Mouse (Mus musculus) small intestine, adult 2 months (tissue): ENCODE measurements around the gene Ager. TPM values are rescaled to one million over a fixed set of nuclear protein-coding genes. Genes with fewer than 3 reads are reported as not detected.

Source experiments
- H3K27ac ChIP-seq: fragments of 200-500 bp; 2 replicates; pipeline ENCODE4 v1.5.1; 2012; ENCODE audit warnings: low read depth, low read length, control low read depth, inconsistent platforms; ENCODE audit not compliant: insufficient read depth
- H3K27me3 ChIP-seq: fragments of 200-500 bp; 2 replicates; pipeline ENCODE4 v1.6.1; 2012; ENCODE audit warnings: mild to moderate bottlenecking, moderate library complexity, low read length, inconsistent platforms; ENCODE audit not compliant: control insufficient read depth, insufficient read depth
- H3K36me3 ChIP-seq: fragments of 200-500 bp; 2 replicates; pipeline ENCODE4 v1.6.1; 2012; ENCODE audit warnings: mild to moderate bottlenecking, low read length, control low read depth, inconsistent platforms; ENCODE audit not compliant: control insufficient read depth, insufficient read depth
- H3K4me1 ChIP-seq: fragments of 200-500 bp; 2 replicates; pipeline ENCODE4 v1.6.1; 2012; ENCODE audit warnings: low read length, inconsistent platforms, mixed read lengths; ENCODE audit not compliant: control insufficient read depth, insufficient read depth, insufficient read length
- H3K4me3 ChIP-seq: fragments of 200-500 bp; 2 replicates; pipeline ENCODE4 v1.5.1; 2012; ENCODE audit warnings: low read depth, mild to moderate bottlenecking, control low read depth, inconsistent platforms, low read length, moderate library complexity
- CTCF ChIP-seq: fragments of 200-500 bp; IDR thresholded peaks from 2 replicates; pipeline ENCODE4 v1.5.1; 2012; ENCODE audit warnings: low read depth, mild to moderate bottlenecking, control low read depth, inconsistent platforms, low read length, moderate library complexity, mixed read lengths; ENCODE audit not compliant: insufficient replicate concordance, insufficient read length; ENCODE audit errors: extremely low read depth
- POLR2A ChIP-seq: fragments of 200-500 bp; IDR thresholded peaks from 2 replicates; pipeline ENCODE4 v1.6.1; 2012; ENCODE audit warnings: low read depth, mild to moderate bottlenecking, control low read depth, inconsistent platforms, low read length, moderate library complexity
- WGBS: fragments of 180-500 bp; shearing (Covaris S2); methylation state at CpG from one replicate; pipeline ENCODE4 v1.1.7; 2018; 5-methylcytosine and 5-hydroxymethylcytosine counted together
- polyA plus RNA-seq: library from polyadenylated mRNA; depleted of rRNA; stranded (reverse); fragments of >200 nt; gene quantifications from 2 replicates; pipeline ENCODE4 v1.2.3, GENCODE M21; 2012

The Ager gene
- polyA plus RNA-seq, 1 experiment, result 1.7 TPM

DNA sequence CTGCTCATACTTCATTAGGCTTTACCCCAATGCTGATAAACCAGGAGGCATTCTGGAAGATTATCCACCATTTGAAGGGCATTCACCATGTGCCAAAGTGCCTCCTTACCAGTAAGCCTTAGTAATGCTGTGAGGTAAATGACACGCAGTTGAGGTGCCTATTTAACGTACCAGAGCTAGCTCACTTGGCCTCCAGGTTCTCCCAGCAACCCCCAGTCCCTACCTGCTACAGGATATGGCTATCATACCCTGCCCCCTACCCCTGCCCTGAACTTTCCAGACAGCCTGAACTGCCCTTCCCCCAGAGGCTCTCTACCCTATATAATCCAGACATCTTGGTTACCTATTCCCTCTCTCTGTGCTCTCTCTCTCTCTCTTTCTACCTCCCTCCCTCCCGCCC, 8.9 kb upstream of the Ager start:
- Histone ChIP-seq H3K36me3 (no peaks in the 10 kb centered on the region), H3K27me3 (no peaks in the 10 kb centered on the region), H3K4me1 (peaks cover 18% of the 10 kb centered on the region), H3K4me3 (no peak overlapping the region), H3K27ac (no peak overlapping the region)
- TF ChIP-seq CTCF, result no peak
- TF ChIP-seq POLR2A, result no peak
- 74% methylated on average over 3 of the region's 3 CpGs for WGBS

GRCm38 (mm10) chr17:34589206-34589605, 8.5 kb upstream of the Ager start:
- H3K27ac ChIP-seq, result peak overlapping the region; percentile 68
- TF ChIP-seq CTCF (no peak), POLR2A (no peak)
- 62% methylated on average over 7 of the region's 7 CpGs for WGBS
- H3K4me1 ChIP-seq, result peaks cover 22% of the 10 kb centered on the region
- peak overlapping the region; percentile 62 for H3K4me3 ChIP-seq
- 0 out of 2 replicates have a peak, but pooled peaks cover 2% of the 10 kb centered on the region for H3K36me3 ChIP-seq
- no peaks in the 10 kb centered on the region for H3K27me3 ChIP-seq

DNA sequence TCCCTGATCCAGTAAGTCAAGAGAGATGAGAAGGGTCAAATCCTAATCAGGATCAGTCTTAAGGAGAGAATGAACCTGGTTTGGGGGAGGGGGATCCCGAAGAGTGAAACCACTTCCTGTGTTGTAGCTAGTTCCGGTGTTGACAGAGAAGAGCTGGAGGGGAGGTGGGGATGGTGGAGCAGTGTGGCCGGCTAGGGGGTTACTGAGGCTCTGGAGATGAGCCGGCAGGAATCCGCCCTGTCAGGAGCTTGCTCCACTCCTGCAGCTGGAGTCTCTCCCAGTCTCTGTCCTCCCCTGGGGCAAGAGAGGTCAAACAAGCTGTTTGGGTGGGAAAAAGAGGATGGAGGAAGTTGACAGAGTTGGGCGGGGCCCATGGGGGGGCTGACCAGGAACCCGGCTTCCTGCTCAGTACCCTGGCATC, 8.0 kb upstream of the Ager start, which contains the start of gene Gpsm3:
TSS of gene Gpsm3 (plus strand) at position 126 of the 421 bp plus-strand sequence.
- peaks cover 22% of the 10 kb centered on the region for H3K4me1 ChIP-seq
- 29% methylated on average over 7 of the region's 7 CpGs for WGBS

DNA sequence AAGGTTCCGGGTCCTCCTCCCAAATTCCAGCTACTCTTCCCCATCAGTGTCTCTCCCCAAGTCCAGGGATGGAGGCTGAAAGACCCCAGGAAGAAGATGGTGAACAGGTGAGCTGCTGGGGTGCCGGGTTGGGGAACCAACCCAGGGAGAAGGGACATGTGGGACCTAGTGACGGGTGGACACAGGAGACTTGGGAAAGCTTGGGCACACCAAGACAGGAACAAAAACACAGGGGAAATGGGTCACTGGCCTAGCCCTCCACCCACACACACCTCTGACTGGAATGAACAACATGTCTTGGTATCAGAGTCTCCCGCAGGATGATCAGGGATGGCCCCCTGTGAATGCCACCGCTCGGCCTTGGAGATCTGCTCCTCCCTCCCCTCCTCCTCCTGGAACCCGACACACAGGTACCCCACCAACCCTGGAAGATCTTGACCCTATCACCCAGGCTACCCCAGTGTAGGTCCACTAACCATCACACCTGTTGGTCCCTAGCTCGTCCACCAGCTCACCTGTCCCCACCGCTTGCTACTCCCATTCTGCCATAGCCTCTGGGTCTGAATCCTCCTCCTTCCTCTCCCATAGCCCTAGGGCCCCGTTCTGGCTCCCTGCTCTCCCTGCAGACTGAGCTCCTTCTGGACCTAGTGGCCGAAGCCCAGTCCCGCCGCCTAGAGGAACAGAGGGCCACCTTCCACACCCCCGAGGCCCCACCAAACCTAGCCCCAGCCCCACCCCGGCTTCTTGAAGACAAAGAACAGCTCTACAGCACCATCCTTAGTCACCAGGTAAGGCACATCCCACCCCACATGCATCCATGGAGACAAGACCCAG, 7.3 kb upstream of the Ager start:
- TF ChIP-seq CTCF (no peak), POLR2A (no peak)
- peaks cover 12% of the 10 kb centered on the region for H3K36me3 ChIP-seq
- WGBS, result 73% methylated on average over 15 of the region's 15 CpGs
- H3K4me1 ChIP-seq, result peaks cover 22% of the 10 kb centered on the region
- peak overlapping the region; percentile 62 for H3K4me3 ChIP-seq
- H3K27me3 ChIP-seq, result no peaks in the 10 kb centered on the region
- peak overlapping the region; percentile 80 for H3K27ac ChIP-seq

More for the DNA sequence above, 8.0 kb upstream of the Ager start, which contains the start of gene Gpsm3:
- Histone ChIP-seq H3K27ac (peak within 1 kb of the TSS; percentile 81), H3K27me3 (no peaks in the 10 kb centered on the region), H3K4me3 (peak within 1 kb of the TSS; percentile 62), H3K36me3 (peaks cover 7% of the 10 kb centered on the region)
- TF ChIP-seq POLR2A (peak; percentile 13; the same call in 1 of the 2 replicates), CTCF (no peak)

DNA sequence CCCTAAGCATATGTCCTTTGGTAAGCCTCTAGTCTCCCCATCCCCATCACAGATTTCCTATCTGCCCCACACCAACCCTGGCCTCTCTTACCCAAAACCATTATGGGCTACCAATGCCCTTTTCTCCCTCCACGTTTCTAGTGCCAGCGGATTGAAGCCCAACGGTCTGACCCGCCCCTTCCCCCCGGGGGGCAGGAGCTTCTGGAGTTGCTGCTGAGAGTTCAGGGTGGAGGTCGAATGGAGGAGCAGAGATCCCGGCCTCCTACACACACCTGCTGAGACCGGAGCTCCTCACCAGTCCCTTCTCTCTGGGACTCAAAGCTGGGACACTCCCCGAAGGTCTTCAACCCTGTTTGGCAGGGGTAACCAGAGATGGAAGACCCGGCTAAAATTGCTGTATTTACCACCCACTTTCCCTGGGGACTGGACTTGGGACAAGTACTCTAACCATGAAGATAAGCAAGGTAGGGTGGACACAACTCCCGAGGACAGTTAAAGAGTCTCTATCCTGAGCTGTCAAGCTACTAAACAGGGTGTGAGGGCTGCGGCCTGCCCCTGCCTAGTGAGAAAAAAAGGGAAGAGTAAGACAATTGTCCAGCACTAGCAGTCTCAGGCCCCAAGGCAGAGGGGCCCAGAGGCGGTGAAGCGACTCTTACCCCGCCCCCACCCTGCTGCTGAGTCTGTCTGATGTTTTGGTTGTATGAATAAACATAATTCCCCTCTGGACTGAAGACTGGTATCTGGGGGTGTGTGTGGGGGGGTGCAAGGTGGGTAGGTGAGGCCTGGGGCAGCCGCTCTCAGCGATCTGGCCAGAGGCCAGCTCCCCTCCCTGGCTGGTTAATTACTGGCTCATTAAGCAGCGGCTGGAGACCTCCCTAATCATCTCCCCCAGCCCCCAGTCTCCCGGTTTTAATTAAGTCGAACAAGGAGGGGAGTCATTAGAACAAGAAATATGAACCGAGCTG, 6.4 kb upstream of the Ager start, which contains the start of gene Pbx2:
TSS of gene Pbx2 (plus strand) at position 238 of the 965 bp plus-strand sequence.
- Histone ChIP-seq H3K27me3 (no peaks in the 10 kb centered on the region), H3K4me3 (peak within 1 kb of the TSS; percentile 96), H3K4me1 (peaks cover 22% of the 10 kb centered on the region), H3K27ac (peak within 1 kb of the TSS; percentile 80), H3K36me3 (peaks cover 20% of the 10 kb centered on the region)
- TF ChIP-seq CTCF, result no peak
- no peak; the same call in 1 of the 2 replicates for TF ChIP-seq POLR2A
- WGBS, result 13% methylated on average over 21 of the region's 21 CpGs

DNA sequence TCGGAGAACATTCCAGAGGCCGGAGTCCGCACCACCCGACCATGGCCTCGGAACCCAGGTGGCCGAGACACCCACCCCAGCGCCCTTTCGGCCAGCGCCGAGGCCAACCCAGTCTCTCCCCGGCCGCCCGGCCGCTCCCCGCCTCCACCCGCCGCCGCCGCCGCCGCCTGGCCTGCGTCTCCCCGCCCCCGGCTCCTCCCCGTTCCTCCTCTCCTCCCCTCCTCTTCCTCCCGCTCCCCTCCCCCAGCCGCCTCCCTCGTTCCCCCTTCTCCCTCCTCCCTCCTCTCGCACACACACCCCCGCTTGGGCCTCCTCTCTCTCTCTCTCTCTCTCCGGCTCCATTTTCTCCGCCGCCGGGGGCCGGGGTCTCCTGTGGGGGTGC, 5.7 kb upstream of the Ager start:
- H3K4me1 ChIP-seq, result peaks cover 18% of the 10 kb centered on the region
- H3K27ac ChIP-seq, result peak overlapping the region; percentile 48
- TF ChIP-seq POLR2A (peak; percentile 77; the same call in 1 of the 2 replicates), CTCF (no peak)
- H3K36me3 ChIP-seq, result peaks cover 20% of the 10 kb centered on the region
- 2% methylated on average over 28 of the region's 35 CpGs for WGBS
- H3K4me3 ChIP-seq, result peak overlapping the region; percentile 96
- no peaks in the 10 kb centered on the region for H3K27me3 ChIP-seq
